Mouse (Mus musculus): Measurements from ENCODE around the gene Evx2.

Gene Evx2

DNA sequence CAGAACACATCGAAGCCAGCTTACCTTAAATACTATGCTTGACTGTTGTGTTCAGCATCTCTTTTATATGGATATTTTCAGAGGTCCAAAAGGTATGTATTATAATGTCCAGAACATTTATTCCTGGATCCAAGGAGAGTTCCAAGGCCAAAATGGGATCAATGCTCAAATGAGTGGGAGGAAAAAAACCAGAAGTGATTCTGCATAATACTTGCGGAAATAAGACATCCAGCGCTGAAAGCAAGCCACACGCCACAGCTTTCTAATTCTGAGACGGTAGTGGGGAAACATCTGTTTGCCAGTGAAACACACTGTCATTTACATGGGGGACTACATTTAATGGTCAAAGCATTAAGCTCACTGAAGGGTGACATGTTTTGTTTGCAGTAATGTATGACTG, 16.9 kb downstream of the Evx2 start:
- DNase-seq (ENCODE audit: low read depth in 1 of 2, low spot score in 2 of 2) = no peak

DNA sequence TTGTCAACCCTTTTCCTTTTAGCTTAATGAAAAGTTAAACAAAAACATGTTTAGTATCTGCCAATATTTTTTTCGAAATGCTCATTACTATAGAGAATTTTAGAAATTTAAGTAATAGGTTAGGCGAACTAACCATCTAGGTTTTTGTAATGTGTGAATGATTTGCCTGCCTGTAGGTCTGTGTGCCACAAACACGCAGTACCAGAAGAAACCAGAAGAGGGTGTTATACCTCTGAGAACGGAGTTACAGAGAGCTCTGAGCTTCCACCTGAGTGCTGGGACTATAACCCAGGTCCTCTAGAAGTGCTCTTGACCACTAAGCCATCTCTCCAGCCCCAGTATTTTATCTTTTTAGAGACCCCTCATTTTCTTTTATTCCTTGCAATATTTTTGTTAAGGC, 23.9 kb downstream of the Evx2 start:
- no peak for DNase-seq (ENCODE audit: low read depth in 1 of 2, low spot score in 2 of 2)

- no peak for DNase-seq (ENCODE audit: low read depth in 1 of 2, low spot score in 2 of 2)
These were observed 39.0 kb downstream of the Evx2 start for GRCm38 (mm10) chr2:74620368-74620767.

GRCm38 (mm10) chr2:74619676-74620246, 39.6 kb downstream of the Evx2 start:
- DNase-seq (ENCODE audit: low read depth in 1 of 2, low spot score in 2 of 2) = no peak

DNA sequence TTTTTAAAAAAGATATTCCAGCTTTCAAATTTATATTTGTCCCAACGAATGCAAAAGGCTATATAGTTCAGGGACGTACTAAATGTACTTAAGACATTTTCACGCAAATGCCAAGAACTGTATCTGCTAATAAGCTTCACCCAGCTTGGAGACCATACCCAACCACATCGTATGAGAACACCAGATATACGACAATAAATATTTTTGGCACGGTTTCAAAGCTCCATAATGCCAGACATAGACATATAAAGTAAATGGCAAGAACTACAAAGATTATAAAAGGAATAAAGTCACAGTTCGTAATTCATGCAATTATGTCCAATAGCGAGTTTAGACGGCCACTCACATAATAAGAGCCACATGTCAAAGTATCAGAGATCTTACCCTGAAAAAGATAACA, 41.7 kb downstream of the Evx2 start:
- DNase-seq (ENCODE audit: low read depth in 1 of 2, low spot score in 2 of 2) = no peak

DNA sequence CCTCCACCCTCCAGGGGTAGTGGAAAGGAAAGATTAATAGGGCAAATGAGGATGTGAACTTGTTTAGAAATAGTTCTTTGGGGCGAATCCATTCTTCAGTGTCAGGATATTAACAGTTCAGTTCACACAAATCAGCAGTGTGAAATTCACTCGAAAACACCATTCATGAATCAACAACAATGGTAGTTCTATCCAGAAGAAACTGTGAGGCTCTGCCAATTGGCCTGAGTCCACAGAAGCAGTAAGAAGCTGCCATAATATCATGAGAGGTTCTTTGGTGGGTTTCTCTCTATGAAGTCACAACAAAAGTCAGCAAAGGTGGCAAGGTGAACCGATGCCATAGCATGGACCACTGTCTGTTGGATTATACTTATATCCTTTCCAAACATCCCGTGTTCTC, 48.0 kb downstream of the Evx2 start:
- DNase-seq (ENCODE audit: low read depth in 1 of 2, low spot score in 2 of 2) = no peak

GRCm38 (mm10) chr2:74609350-74609749, 50.0 kb downstream of the Evx2 start:
- no peak for DNase-seq (ENCODE audit: low read depth in 1 of 2, low spot score in 2 of 2)

- peak; percentile 3 to 18 for DNase-seq (ENCODE audit: low read depth in 1 of 2, low spot score in 2 of 2)
These were observed 53.1 kb downstream of the Evx2 start for GRCm38 (mm10) chr2:74606087-74606760.

- DNase-seq (ENCODE audit: low read depth in 1 of 2, low spot score in 2 of 2) = no peak
These were observed 55.3 kb downstream of the Evx2 start for GRCm38 (mm10) chr2:74604011-74604410.

Data from monocyte, adult 2 months (primary cell).